Mouse (Mus musculus): ENCODE results near the gene Rnf207.

Rnf207 gene

DNA sequence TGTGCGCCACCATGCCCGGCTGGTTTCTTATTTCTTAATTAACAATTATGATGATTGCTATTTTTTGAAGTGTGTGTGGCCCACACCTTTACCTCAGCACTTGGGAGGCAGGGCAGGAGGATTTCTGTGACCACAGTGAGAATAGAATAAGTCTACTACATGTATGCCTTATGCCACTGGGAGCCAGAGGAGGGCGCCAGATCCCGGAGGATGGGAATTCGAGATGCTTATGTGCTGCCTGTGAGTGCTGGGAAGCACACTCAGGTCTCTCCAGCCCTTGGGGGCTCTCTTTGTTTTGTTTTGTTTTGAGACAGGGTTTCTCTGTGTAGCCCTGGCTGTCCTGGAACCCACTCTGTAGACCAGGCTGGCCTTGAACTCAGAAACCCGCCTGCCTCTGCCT, 9.9 kb upstream of the Rnf207 start:
- no peak for DNase-seq (ENCODE audit: low read depth)

- DNase-seq (ENCODE audit: low read depth): no peak
Measured at GRCm38 (mm10) chr4:152326543-152326942, 7.8 kb upstream of the Rnf207 start.

GRCm38 (mm10) chr4:152325574-152326411, 7.0 kb upstream of the Rnf207 start, which contains the start of gene Rpl22:
Gene Rpl22 (plus strand): TSS chr4:152325742.
- peak; percentile 96 for DNase-seq (ENCODE audit: low read depth)

DNA sequence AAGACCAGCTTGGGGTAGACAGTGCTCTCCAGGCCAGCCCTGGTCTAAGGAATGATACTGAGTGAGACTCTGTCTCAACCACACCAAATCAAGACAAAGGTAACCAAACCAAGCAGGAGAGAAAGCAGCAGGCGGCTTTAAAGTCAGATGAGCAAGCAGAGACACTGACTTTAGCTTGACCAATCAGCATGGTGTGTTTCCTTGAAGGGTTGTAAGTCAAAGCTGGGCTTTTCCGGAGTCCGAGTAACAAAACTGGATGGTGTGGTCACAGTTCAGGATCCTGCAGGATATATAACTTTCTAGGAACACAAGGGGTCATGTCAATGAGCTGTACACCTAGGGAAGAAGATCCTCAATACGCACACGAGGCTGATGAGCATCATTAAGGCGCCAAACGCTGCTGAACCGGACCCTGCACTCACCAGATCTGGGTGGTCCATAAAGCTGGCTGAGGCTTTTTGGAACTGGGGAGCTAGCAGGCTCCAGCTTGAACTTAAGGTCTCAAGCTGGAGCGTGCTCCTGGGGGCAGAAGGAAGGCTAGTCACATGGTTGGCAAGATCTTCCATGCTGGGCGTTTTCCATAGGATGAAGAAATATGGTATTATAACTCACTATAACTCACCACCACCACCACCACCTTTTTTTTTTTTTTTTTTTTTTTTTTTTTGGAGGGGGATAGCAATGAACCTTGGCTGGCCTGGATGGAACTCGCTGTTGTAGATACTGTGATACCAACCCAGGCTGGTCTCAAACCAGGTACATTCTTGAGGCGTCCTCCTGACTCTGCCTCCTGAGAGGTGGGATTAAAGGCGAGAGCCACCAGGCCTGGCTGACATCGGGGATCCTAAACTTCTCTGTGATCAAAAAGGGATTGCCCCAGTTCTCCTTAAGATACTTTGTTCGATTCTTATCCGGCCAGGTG, 6.1 kb upstream of the Rnf207 start:
- no peak for DNase-seq (ENCODE audit: low read depth)

DNA sequence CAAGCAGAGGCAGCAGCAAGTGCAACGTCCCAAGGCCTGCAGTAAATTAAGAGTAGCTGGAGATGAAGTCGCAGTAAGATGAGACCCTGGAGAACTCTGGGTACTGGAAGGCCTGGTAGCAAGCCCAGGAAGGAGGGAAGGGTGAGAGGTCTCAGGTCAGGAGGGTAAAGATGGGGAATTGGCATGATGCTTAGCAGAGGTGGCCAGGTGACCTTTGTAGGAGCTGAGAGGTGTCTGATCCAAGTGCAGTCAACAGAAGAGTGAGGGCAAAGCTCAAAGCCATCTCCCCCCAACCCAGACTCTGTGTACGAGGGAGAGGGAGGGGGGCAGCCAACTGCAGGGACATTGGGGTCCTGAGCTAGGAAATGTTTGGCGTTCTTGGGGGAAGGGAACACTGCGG, 2.7 kb upstream of the Rnf207 start:
- no peak for DNase-seq (ENCODE audit: low read depth)

DNA sequence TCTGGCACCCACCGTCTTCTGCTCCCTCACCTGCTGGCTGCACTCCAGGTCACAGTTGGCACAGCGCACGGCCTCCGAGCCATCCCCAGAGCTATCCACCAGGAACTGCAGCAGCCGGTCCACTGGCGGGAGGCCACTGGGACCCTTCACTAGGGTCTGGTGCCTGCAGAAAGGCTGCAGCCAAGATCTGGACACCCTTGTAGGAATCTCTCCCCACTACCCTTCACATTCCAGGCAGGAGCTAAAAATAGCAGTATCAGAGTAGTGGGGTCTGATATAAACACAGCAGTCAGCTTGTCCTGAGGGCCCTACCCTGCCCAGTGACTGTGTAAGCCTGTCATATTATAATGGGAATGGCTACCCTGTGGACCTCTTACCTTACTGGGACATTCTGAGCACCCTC, 1.2 kb downstream of the Rnf207 start:
- DNase-seq (ENCODE audit: low read depth): no peak

DNA sequence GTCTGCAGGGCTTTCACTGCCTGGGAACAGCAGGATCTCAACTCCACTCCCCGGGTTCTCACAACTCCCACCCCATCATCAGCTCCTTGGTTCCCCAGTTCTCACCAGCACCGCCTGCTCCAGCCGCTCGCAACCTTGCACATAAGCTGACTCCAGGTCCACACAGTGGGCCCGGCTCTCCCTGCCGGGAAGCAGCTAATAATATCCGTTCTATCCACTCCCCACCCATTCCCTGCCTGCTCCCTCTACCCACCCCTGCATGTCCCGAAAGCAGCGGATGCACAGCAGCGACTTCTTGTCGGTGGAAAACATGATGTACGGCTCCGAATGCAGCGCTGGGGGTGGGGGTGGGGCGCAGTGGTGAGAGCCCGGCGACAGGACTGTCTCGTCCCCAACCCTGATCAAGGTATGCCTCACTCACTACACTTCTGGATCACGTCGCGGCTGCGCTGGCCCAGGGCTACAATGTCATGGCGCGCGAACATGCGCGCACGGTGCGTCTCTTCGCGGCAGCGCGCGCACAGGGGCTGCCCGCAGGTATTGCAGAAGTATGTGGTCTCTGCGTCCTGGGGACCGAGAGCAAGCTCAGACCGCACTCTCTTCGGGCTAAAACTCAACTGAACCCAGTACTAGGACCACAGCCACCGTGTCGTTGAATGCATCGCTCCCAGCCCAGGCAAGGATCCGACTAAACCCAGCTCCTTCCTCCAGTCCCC, 3.1 kb downstream of the Rnf207 start:
- no peak for DNase-seq (ENCODE audit: low read depth)

DNA sequence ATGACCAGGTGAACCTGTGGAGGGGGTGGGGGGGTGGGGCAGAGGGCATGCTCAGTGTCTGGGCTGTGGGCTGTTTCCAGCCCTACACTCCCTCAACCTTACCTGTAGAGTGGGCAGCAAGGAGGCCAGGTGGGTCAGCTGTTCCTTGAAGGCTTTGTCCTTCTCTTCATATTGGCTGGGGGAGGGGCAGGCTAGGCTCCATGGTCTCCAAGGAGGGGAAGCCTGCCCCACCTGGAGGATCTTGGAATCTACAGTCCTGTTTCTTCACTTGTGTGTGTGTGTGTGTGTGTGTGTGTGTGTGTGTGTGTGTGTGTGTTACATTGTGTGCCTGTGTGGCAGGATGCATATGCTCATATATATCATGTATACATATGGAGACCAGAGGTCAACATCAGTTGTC, 4.9 kb downstream of the Rnf207 start:
- no peak for DNase-seq (ENCODE audit: low read depth)

GRCm38 (mm10) chr4:152313211-152313632, 5.6 kb downstream of the Rnf207 start:
- DNase-seq (ENCODE audit: low read depth): no peak

GRCm38 (mm10) chr4:152312186-152312585, 6.6 kb downstream of the Rnf207 start:
- DNase-seq (ENCODE audit: low read depth): no peak

DNA sequence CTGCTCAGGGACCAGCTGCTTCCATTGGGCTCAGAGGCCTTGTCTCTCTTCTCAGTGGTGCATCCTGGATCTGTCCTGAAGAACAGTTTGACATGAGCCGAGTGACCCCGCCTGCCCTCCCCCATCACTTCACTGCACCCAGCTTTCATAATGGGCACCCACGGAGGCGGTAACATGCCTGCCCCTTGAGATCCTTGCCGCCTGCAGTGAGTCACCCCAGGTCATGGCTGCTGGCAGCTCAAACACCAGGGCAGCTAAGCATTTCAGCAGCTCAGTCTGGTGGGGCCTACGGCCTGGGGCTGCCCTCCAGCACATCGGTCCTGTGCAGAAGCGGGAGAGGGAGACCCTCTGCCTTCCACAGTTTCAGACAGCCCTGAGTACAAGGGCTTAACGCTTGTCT, 11.3 kb downstream of the Rnf207 start:
- no peak for DNase-seq (ENCODE audit: low read depth)

DNA sequence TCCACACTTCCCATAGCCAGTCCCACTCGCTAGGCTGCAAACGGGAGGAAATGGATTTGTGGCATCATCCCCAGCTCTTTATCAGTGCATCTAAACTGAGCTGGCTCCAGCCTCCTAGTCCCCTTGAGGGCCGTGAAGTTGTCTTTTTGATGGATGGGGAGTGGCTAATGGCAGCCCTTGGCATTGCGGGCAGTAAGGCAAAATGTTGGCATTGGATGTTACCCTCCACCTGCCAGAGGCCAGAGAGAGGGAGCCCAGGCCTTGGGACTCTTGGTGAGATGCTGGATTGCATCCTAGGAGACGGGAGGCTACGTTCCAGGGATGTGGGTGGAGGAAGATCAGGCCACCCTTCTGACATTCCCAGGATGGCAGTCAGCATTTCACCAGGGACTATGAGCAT, 12.8 kb downstream of the Rnf207 start:
- DNase-seq (ENCODE audit: low read depth): no peak

- no peak for DNase-seq (ENCODE audit: low read depth)
Measured at GRCm38 (mm10) chr4:152304685-152305084, 14.1 kb downstream of the Rnf207 start.

DNA sequence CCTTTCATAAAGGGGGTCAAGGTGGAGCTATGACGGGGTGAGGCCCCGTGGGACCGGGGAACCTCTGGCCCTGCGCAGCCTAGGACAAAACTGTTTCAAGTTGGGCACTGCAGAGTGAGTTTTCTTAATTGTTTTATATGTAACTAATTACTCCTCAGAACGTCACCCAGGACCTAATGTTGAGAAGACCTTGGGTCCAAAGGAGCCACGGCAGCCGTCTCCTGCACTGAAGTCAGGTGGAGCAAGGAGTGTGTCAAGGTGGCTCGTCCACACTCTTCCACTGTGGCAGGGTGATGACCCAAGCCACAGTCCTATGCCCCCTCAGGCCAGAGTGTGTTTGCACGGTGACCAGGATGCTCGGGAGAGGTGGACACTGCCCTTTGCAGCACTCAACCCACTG, 15.6 kb downstream of the Rnf207 start:
- DNase-seq (ENCODE audit: low read depth): no peak

GRCm38 (mm10) chr4:152302012-152302411, 16.8 kb downstream of the Rnf207 start:
- DNase-seq (ENCODE audit: low read depth): no peak

DNA sequence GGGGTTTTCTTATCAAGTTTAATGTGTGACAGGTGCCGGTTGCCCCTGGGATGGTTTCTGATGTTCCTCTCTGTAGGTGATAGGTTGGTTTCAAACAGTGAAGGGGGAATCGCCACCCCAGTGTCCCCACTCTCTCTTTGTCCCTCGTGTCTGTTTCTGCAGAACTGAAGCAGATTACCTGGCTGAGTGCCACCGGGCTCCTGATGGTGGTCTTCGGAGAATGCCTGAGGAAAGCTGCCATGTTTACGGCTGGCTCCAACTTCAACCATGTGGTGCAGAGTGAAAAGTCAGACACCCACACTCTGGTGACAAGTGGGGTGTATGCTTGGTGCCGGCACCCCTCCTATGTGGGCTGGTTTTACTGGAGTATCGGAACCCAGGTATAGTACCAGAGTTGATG, 18.4 kb downstream of the Rnf207 start:
- no peak for DNase-seq (ENCODE audit: low read depth)

- no peak for DNase-seq (ENCODE audit: low read depth)
Measured at GRCm38 (mm10) chr4:152298836-152299235, 20.0 kb downstream of the Rnf207 start.

- DNase-seq (ENCODE audit: low read depth): peak; percentile 89
Measured at GRCm38 (mm10) chr4:152296874-152297861, 21.6 kb downstream of the Rnf207 start, which contains the start of gene Icmt. Gene Icmt (plus strand): TSS chr4:152297227.

DNA sequence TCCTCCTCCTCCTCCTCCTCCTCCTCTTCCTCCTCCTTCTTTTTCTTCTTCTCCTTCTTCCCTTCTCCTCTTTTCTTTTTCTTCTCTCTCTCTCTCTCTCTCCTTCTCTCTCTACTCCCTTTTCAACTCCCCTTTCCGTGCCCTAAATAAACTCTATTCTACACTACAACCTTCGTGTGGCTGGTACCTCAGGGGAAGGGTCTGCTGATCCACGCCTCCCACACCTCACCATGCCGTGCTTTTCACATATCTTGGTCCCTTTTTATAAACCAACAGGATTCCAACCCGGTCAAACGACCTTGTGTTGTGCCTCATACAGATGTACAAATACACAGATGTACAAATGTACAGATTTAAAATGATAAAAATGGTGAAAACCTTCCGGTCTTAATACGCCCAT, 22.4 kb downstream of the Rnf207 start:
- no peak for DNase-seq (ENCODE audit: low read depth)

DNA sequence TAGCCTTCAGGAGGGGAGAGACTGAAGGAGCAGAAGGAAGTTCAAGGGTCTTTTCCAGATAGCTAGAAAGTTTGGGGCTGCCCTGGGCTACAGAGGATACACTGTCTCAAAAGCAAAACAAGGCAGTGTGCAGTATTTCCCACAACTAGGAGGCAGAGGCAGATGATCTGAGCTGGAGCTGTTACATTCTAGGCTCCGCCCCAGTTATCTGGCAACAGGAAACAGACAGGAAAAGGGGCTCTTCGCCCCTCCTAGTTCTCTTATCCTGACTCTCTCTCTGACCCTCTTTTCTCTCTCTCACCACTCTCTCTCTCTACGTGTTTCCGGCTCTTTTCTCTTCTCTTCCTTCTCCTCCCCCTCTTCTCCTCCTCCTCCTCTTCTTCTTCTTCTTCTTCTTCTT, 22.9 kb downstream of the Rnf207 start:
- DNase-seq (ENCODE audit: low read depth): no peak

All from fibroblast of lung, adult 2 months (primary cell).